Mouse (Mus musculus): ENCODE measurements at regions not wholly inside any gene's neighbourhood (a gene's known extent, or its start where the extent isn't known, plus 50 kb on each side); places are given as distances from the start of the nearest gene placed in this dataset.

GRCm38 (mm10) chr6:101047195-101047594 is 213.8 kb downstream of the Ppp4r2 start:
- no peak for DNase-seq (ENCODE audit: low spot score in 2 of 2)

- DNase-seq (ENCODE audit: low spot score in 2 of 2), result no peak
Measured at GRCm38 (mm10) chr6:101048431-101048830, 215.0 kb downstream of the Ppp4r2 start.

- no peak for DNase-seq (ENCODE audit: low spot score in 2 of 2)
Measured at GRCm38 (mm10) chr6:101048836-101049361, 215.5 kb downstream of the Ppp4r2 start.

- DNase-seq (ENCODE audit: low spot score in 2 of 2), result no peak
Measured at GRCm38 (mm10) chr6:101054880-101055279, 221.5 kb downstream of the Ppp4r2 start.

- DNase-seq (ENCODE audit: low spot score in 2 of 2), result no peak
Measured at GRCm38 (mm10) chr6:101056318-101056717, 222.9 kb downstream of the Ppp4r2 start.

- no peak for DNase-seq (ENCODE audit: low spot score in 2 of 2)
Measured at GRCm38 (mm10) chr6:101059058-101059457, 225.6 kb downstream of the Ppp4r2 start.

- DNase-seq (ENCODE audit: low spot score in 2 of 2), result no peak
Measured at GRCm38 (mm10) chr6:101062186-101062585, 228.8 kb downstream of the Ppp4r2 start.

- no peak for DNase-seq (ENCODE audit: low spot score in 2 of 2)
Measured at GRCm38 (mm10) chr6:101075753-101076516, 242.5 kb downstream of the Ppp4r2 start.

GRCm38 (mm10) chr6:101078294-101078693 is 244.9 kb downstream of the Ppp4r2 start:
- DNase-seq (ENCODE audit: low spot score in 2 of 2), result no peak

GRCm38 (mm10) chr6:101083676-101084075 is 250.3 kb downstream of the Ppp4r2 start:
- no peak for DNase-seq (ENCODE audit: low spot score in 2 of 2)

- no peak for DNase-seq (ENCODE audit: low spot score in 2 of 2)
Measured at GRCm38 (mm10) chr6:101092179-101092578, 258.8 kb downstream of the Ppp4r2 start.
